Mouse (Mus musculus): Measurements from ENCODE around the gene Pfas.

The Pfas gene

GRCm38 (mm10) chr11:69008182-69009121, at the start of gene Pfas:
Pfas (minus strand) TSS chr11:69008460.
- peak; percentile 86 to 94 for DNase-seq (ENCODE audit: low spot score in 2 of 2)

GRCm38 (mm10) chr11:69053848-69054247, 45.6 kb upstream of the Pfas start:
- no peak for DNase-seq (ENCODE audit: low spot score in 2 of 2)

DNA sequence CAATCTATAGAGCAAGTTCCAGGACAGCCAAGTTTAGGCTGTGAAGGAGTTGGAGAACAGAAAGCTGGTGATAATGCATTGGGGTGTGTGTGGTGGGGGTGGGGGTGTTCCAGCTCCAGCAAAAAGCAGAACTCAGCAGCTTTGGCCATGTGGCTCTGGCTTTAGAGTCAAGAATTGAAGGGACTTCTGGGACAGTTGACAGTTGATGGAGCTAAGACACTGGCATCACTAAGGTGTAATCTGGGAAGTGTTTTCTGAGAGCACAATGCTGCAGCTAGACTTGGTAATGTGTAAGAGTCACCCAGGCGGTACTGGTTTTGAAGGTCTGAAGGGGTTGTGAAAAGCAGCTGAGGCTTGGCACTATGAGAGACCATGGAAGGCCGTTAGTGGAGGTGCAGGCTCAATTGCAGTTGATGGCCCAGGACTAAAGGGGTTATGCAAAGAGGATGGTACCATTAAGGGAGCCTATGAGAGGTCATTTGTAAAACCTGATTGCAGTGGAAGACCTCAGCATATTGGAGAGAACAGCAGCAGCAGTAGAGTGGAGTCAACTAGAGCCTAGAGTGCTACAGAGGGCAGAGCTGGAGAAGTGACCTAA, 44.7 kb upstream of the Pfas start:
- no peak for DNase-seq (ENCODE audit: low spot score in 2 of 2)

GRCm38 (mm10) chr11:69051771-69052170, 43.5 kb upstream of the Pfas start:
- no peak for DNase-seq (ENCODE audit: low spot score in 2 of 2)

DNA sequence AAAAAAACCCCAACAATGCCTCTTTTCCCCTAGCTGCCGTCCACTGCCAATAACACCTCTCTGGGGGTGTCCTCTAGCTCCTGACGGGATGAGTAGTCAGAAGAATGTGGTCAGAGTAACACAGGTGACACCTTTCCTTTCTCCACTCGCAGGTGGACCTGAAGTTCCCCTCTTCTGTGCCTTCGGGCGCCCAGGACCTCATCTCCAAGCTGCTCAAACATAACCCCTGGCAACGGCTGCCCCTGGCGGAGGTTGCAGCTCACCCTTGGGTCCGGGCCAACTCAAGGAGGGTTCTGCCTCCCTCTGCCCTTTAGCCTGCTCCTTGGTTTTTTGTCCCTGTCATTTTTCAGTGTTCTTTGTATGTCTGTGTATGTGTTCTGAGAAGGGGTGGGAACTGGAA, 42.5 kb upstream of the Pfas start:
- no peak for DNase-seq (ENCODE audit: low spot score in 2 of 2)

GRCm38 (mm10) chr11:69048151-69048550, 39.9 kb upstream of the Pfas start:
- DNase-seq (ENCODE audit: low spot score in 2 of 2), result no peak

GRCm38 (mm10) chr11:69047592-69047991, 39.3 kb upstream of the Pfas start:
- no peak for DNase-seq (ENCODE audit: low spot score in 2 of 2)

DNA sequence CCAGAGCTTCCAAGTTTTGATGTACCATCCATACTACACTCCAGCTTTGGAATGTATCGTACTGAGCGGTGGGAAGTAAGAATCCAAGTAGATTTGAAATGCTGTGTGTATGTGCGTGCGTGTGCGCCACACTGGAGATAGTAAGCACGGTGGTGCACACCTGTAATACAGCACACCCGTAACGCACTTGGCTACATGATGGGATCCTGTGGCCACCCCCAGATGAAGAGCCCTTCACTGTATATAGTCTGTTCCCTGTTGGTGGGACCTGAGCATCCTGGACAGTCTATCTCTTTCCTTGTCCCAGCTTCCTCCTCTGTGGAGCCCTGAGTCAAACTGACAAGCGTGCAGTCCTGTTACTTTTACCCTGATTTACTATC, 38.1 kb upstream of the Pfas start:
- no peak for DNase-seq (ENCODE audit: low spot score in 2 of 2)

- peak; percentile 68 to 85 for DNase-seq (ENCODE audit: low spot score in 2 of 2)
These were observed 37.5 kb upstream of the Pfas start, which contains the start of gene Aurkb for GRCm38 (mm10) chr11:69045531-69046394. Aurkb (plus strand) TSS chr11:69045647.

DNA sequence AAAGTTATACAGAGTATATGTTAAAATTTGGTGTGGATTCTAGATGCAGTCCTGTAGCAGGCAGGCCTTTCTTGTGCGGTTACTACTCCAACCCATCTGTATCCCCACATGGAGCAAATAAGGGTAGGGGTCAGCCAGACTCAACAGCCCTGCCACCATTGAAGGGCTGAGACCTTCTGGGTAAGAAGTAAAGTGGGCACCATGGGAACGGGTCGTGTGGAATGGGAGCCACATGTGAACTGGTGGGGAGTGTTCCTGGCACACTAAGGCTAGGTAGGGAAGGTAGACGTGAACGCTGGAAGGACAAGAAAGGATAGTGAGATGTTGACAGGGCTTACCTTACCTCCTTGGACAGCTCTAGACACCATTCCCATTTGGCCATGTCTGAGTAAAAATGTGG, 29.9 kb upstream of the Pfas start:
- no peak for DNase-seq (ENCODE audit: low spot score in 2 of 2)

GRCm38 (mm10) chr11:69037231-69038061, 29.2 kb upstream of the Pfas start:
- DNase-seq (ENCODE audit: low spot score in 2 of 2), result peak in 1 of 2 experiments; percentile 50

GRCm38 (mm10) chr11:69036486-69037230, 28.4 kb upstream of the Pfas start:
- peak; percentile 64 to 77 for DNase-seq (ENCODE audit: low spot score in 2 of 2)

DNA sequence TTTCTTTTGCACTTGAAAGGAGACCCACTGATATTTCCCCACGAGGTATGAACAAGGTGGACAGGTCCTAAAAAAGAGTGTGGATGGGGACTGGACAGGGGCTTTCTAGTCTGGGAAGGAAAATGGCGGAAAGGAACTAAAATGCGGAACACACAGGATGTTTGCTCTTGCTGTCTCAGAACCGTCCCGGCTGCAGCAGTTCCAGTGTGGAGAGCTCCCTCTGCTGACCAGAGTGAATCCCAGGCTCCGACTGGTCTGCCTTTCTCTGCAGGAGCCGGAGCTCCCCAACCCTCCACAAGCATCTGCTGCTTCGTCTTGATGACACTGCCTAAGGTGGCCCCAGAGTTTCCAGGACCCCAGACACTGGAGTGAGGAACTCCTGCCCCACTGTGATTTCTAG, 27.6 kb upstream of the Pfas start:
- DNase-seq (ENCODE audit: low spot score in 2 of 2), result peak; percentile 78 to 83

- DNase-seq (ENCODE audit: low spot score in 2 of 2), result no peak
These were observed 27.2 kb upstream of the Pfas start for GRCm38 (mm10) chr11:69035411-69035810.

GRCm38 (mm10) chr11:69034585-69034984, 26.3 kb upstream of the Pfas start:
- DNase-seq (ENCODE audit: low spot score in 2 of 2), result no peak

GRCm38 (mm10) chr11:69033552-69033951, 25.3 kb upstream of the Pfas start:
- DNase-seq (ENCODE audit: low spot score in 2 of 2), result no peak

DNA sequence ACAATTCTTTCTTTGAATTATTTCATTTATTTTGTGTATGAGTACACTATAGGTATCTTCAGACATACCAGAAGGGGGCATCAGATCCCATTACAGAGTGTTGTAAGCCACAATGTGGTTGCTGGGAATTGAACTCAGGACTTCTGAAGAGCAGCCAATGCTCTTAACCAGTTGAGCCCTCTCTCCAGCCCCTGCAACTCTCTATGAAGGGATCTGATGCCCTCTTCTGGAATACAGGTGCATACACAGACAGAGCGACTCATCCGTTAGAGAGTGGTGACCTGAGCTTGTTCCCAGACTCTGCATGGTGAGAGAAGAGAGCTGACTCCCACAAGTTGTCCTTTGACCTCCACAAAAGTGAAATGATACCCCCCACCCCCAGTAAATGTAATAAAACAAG, 20.5 kb upstream of the Pfas start:
- DNase-seq (ENCODE audit: low spot score in 2 of 2), result no peak

DNA sequence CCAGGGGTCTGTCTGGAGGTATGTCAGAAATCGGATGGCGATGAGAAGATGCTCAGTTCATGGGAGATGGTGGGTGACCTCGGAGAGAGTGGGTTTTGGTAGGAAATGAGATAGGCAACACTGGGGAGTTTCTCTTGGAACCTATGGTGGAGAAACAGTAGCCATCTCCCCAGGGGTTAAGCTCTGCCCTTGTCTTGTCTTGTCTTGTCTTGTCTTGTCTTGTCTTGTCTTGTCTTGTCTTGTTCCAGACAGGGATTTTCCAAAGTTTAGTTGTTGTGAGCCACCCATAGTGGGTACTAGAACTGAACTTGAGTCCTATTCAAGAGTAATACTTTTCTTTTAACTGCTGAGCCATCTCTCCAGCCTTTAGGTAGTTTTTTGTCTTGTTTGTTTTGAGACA, 18.3 kb upstream of the Pfas start:
- no peak for DNase-seq (ENCODE audit: low spot score in 2 of 2)

GRCm38 (mm10) chr11:69020691-69021090, 12.4 kb upstream of the Pfas start:
- DNase-seq (ENCODE audit: low spot score in 2 of 2), result no peak

DNA sequence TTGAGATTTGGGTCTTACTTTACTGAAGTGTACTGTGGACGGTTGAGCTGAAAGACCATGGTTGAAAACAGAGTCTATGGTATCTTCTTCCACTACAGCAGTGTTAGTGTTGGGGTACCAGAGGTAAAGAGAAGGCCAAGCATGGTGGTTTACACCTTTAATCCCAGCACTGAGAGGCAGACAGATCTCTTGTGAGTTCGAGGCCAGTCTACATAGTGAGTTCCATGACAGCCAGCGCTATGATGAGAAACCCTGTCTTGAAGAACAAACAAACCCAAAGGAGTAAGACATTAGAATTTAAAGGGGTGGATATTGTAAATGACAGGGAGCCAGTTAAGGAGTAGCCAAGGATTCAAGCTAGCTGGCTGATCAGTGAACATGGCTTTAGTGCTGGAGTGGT, 8.5 kb upstream of the Pfas start:
- DNase-seq (ENCODE audit: low spot score in 2 of 2), result no peak
